Mouse (Mus musculus): ENCODE results near the gene 1700018G05Rik.
"Not testable (repeated sequence)": the region's sequence is repeated elsewhere in the genome, so short reads cannot be mapped to it uniquely, and the experiment has no call there.

The 1700018G05Rik gene

GRCm38 (mm10) chrX:102928072-102928471 lies at the start of gene 1700018G05Rik:
TSS of gene 1700018G05Rik (plus strand) at chrX:102928372.
- ATAC-seq (ENCODE audit: low TSS enrichment): not testable (repeated sequence)

GRCm38 (mm10) chrX:102908587-102908986 lies 19.6 kb upstream of the 1700018G05Rik start, which contains the start of the genes Dmrtc1a and 1700011M02Rik:
TSS of gene Dmrtc1a (minus strand) at chrX:102908687.
TSS of gene 1700011M02Rik (plus strand) at chrX:102908905.
- ATAC-seq (ENCODE audit: low TSS enrichment): not testable (repeated sequence)

DNA sequence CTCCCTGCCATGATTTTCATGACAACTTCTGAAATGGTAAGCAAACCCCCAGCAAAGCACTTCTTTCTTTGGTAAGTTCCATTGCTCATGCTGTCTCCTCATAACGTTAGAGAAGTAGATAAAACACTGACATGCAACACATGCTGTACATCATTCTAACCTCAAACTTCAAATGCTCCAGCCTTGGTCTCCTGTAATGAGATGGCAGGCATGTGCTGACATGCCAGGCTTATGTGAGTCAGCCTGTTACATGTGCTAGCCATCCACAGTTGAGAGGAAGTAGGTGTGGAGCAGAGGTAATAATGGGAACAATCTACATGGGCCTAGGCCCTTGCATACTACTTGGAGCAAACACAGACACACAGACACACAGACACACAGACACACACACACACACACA lies 13.3 kb upstream of the 1700018G05Rik start:
- not testable (repeated sequence) for ATAC-seq (ENCODE audit: low TSS enrichment)

DNA sequence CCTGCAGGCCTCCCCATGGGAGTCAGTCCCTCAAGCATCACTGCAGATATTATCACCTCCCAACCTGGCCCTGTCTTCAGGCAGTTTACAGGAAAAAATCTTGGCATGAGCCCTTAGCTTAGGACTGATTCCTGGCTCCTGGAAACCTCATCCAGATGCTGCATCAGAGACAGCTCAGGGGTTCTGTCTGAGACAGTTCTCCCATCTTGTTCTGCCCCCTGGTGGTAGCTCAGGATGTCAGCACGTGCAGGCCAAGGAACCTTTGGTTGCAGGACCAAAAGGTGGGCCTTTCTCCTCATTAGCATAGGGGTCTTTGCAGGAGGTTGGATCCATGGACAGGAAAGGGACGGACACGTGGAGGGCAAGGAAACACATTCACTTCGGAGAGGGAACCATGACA lies 1.5 kb upstream of the 1700018G05Rik start:
- peak; percentile 85 for ATAC-seq (ENCODE audit: low TSS enrichment)

GRCm38 (mm10) chrX:102932992-102933570 lies 4.9 kb downstream of the 1700018G05Rik start:
- peak; percentile 56 for ATAC-seq (ENCODE audit: low TSS enrichment)

- ATAC-seq (ENCODE audit: low TSS enrichment): peak; percentile 94
Observed at GRCm38 (mm10) chrX:102933571-102934394, 5.6 kb downstream of the 1700018G05Rik start.

GRCm38 (mm10) chrX:102934395-102934764 lies 6.2 kb downstream of the 1700018G05Rik start:
- ATAC-seq (ENCODE audit: low TSS enrichment): peak; percentile 38; the same call in 1 of the 2 replicates

DNA sequence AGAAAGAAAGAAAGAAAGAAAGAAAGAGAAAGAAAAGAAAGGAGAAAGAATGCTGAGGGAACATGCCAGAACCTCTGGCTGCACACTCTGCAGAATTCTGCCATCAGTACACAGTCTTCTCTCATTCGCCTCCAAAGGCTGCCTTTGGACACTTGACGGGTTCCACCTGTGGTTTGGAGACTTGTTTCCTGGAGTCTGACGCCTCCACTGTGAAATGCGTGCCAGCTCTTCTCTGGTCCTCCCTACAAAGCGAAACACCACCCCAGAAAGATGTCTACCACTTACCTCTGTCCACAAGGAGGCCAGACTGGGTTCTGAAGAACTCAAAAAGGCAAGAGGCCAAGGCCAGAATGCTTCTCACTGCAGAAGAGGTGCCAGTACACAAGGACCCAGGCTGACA lies 8.6 kb downstream of the 1700018G05Rik start:
- ATAC-seq (ENCODE audit: low TSS enrichment): no peak

- not testable (repeated sequence) for ATAC-seq (ENCODE audit: low TSS enrichment)
Observed at GRCm38 (mm10) chrX:102950136-102950535, 22.0 kb downstream of the 1700018G05Rik start.

GRCm38 (mm10) chrX:102958917-102959316 lies 30.7 kb downstream of the 1700018G05Rik start:
- peak; percentile 77 for ATAC-seq (ENCODE audit: low TSS enrichment)

DNA sequence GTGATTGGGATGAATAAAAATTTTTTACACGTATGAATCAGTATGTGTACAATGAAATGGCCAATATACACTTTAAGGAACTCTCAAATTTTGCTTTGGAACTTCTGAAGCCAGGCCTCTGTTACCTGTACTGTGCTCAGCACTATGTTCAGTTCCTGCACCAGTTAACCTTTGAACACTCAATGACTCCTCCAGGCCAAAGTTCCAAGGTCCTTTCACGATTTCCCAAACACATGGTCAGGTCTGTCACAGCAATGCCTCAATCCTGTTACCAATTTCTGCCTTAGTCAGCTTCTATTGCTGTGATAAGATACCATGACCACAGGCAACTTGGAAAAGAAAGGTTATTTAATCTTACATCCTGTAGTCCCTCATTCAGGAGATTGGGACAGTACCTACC lies 32.4 kb downstream of the 1700018G05Rik start:
- no peak for ATAC-seq (ENCODE audit: low TSS enrichment)

All from frontal cortex, adult (tissue).